Mouse (Mus musculus) liver, embryonic 14.5 days (tissue): Measurements from ENCODE around the gene Agpat2.

Experiments used
- CTCF ChIP-seq: IDR thresholded peaks from 2 replicates; pipeline ENCODE4 v1.5.1; 2016; ENCODE audit warnings: antibody characterized with exemption, low read depth, control low read depth
- EP300 ChIP-seq: IDR thresholded peaks from 2 replicates; pipeline ENCODE4 v1.6.1; 2016; ENCODE audit warnings: antibody characterized with exemption, low read depth

DNA sequence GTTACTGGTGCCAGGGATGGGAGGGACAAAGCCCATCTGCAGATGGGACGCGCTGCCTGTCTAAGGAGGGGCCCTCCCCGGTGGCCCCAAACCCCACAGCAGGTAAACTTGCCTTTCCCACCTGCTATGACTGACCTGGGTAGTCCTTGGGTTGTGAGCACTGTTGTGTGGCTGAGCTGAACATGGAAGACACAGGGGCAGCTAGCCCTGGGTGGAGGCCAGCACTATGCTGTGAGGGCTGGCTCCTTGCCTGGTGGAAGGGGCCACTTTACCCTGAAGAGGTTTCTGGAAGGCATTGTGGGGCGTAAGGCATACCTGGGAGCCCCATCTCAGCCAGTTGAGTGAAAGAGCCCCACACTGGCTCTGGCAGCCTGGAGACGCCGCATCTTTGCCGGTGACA, 13.3 kb downstream of the Agpat2 start:
- TF ChIP-seq CTCF (no peak), EP300 (no peak)
